Mouse (Mus musculus) hindbrain, embryonic 10.5 days (tissue): ENCODE measurements around the gene Hpcal1. TPM values are rescaled to one million over a fixed set of nuclear protein-coding genes. Genes with fewer than 3 reads are reported as not detected.

Source experiments
- DNase-seq: peaks from one replicate; pipeline ENCODE4 v3.0.0-alpha.2; 2017; ENCODE audit warnings: low spot score
- H3K27ac ChIP-seq: fragments of 300-500 bp; sonication (generic); 2 replicates; pipeline ENCODE4 v1.5.1; 2016; ENCODE audit warnings: mild to moderate bottlenecking, moderate library complexity
- H3K27me3 ChIP-seq: fragments of 300-500 bp; sonication (generic); 2 replicates; pipeline ENCODE4 v1.6.1; 2016; ENCODE audit warnings: mild to moderate bottlenecking; ENCODE audit not compliant: poor library complexity, insufficient read depth, severe bottlenecking
- H3K36me3 ChIP-seq: fragments of 300-500 bp; sonication (generic); 2 replicates; pipeline ENCODE4 v1.6.1; 2016; ENCODE audit warnings: mild to moderate bottlenecking, moderate library complexity
- H3K4me1 ChIP-seq: fragments of 300-500 bp; sonication (generic); replicated peaks from 2 replicates; pipeline ENCODE4 v1.6.1; 2016; ENCODE audit warnings: mild to moderate bottlenecking
- H3K4me3 ChIP-seq: fragments of 300-500 bp; sonication (generic); 2 replicates; pipeline ENCODE4 v1.5.1; 2016; ENCODE audit warnings: mild to moderate bottlenecking, moderate library complexity
- H3K9me3 ChIP-seq: fragments of 300-500 bp; sonication (generic); 2 replicates; pipeline ENCODE4 v1.6.1; 2016; ENCODE audit warnings: mild to moderate bottlenecking, moderate library complexity
- WGBS: fragments of 180-500 bp; shearing (Covaris S2); methylation state at CpG from one replicate; pipeline ENCODE4 v1.1.7; 2016; 5-methylcytosine and 5-hydroxymethylcytosine counted together
- polyA plus RNA-seq: library from polyadenylated mRNA; unstranded; fragments of >200 nt; fragmentation: Nextera tagmentation; extraction: Ambion mirVana; gene quantifications from 2 replicates; pipeline ENCODE4 v1.2.1, GENCODE M21; 2016

Gene Hpcal1
- polyA plus RNA-seq, 1 experiment from 2014 or later, result 39.9 TPM

GRCm38 (mm10) chr12:17691891-17692321 lies 1.2 kb downstream of the Hpcal1 start:
- WGBS, result under 1% methylated on average over 23 of the region's 23 CpGs
- no peaks in the 10 kb centered on the region for H3K36me3 ChIP-seq
- peak overlapping the region; percentile 90 for H3K27ac ChIP-seq
- peak; percentile 47 for DNase-seq
- peak overlapping the region; percentile 75 for H3K4me3 ChIP-seq
- peaks cover 52% of the 10 kb centered on the region for H3K4me1 ChIP-seq
- H3K27me3 ChIP-seq, result no peaks in the 10 kb centered on the region; the same call in 1 of the 2 replicates
- no peaks in the 10 kb centered on the region for H3K9me3 ChIP-seq

- no peaks in the 10 kb centered on the region for H3K36me3 ChIP-seq
- WGBS, result 34% methylated on average over 5 of the region's 5 CpGs
- no peaks in the 10 kb centered on the region for H3K9me3 ChIP-seq
- peaks cover 56% of the 10 kb centered on the region for H3K4me1 ChIP-seq
- peak overlapping the region; percentile 75 for H3K4me3 ChIP-seq
- DNase-seq, result no peak
- H3K27ac ChIP-seq, result peak overlapping the region; percentile 90
- H3K27me3 ChIP-seq, result no peaks in the 10 kb centered on the region; the same call in 1 of the 2 replicates
Observed at GRCm38 (mm10) chr12:17692356-17692755, 1.7 kb downstream of the Hpcal1 start.

- no peaks in the 10 kb centered on the region for H3K36me3 ChIP-seq
- H3K4me1 ChIP-seq, result peaks cover 62% of the 10 kb centered on the region
- H3K9me3 ChIP-seq, result no peaks in the 10 kb centered on the region
- H3K4me3 ChIP-seq, result no peak overlapping the region
- 82% methylated on average over 4 of the region's 4 CpGs for WGBS
- H3K27me3 ChIP-seq, result no peaks in the 10 kb centered on the region; the same call in 1 of the 2 replicates
- no peak overlapping the region for H3K27ac ChIP-seq
- DNase-seq, result no peak
Observed at GRCm38 (mm10) chr12:17692953-17693352, 2.3 kb downstream of the Hpcal1 start.

- no peak for DNase-seq
- Histone ChIP-seq H3K36me3 (no peaks in the 10 kb centered on the region), H3K4me1 (peaks cover 73% of the 10 kb centered on the region), H3K4me3 (no peak overlapping the region), H3K9me3 (no peaks in the 10 kb centered on the region), H3K27me3 (no peaks in the 10 kb centered on the region; the same call in 1 of the 2 replicates), H3K27ac (no peak overlapping the region)
- WGBS, result 83% methylated on average over 1 of the region's 1 CpGs
Observed at GRCm38 (mm10) chr12:17694589-17695115, 4.0 kb downstream of the Hpcal1 start.

- 89% methylated on average over 7 of the region's 7 CpGs for WGBS
- no peak overlapping the region for H3K27ac ChIP-seq
- no peak overlapping the region for H3K4me3 ChIP-seq
- no peaks in the 10 kb centered on the region for H3K36me3 ChIP-seq
- H3K4me1 ChIP-seq, result peaks cover 78% of the 10 kb centered on the region
- H3K27me3 ChIP-seq, result no peaks in the 10 kb centered on the region; the same call in 1 of the 2 replicates
- no peaks in the 10 kb centered on the region for H3K9me3 ChIP-seq
- DNase-seq, result no peak
Observed at GRCm38 (mm10) chr12:17696395-17696794, 5.7 kb downstream of the Hpcal1 start.

- Histone ChIP-seq H3K27ac (peak overlapping the region; percentile 67), H3K4me3 (no peak overlapping the region)
- DNase-seq, result no peak
Observed at GRCm38 (mm10) chr12:17698934-17699333, 8.3 kb downstream of the Hpcal1 start.

GRCm38 (mm10) chr12:17699480-17699879 lies 8.8 kb downstream of the Hpcal1 start:
- Histone ChIP-seq H3K36me3 (no peaks in the 10 kb centered on the region), H3K4me3 (no peak overlapping the region), H3K27me3 (no peaks in the 10 kb centered on the region), H3K4me1 (peaks cover 63% of the 10 kb centered on the region), H3K9me3 (no peaks in the 10 kb centered on the region), H3K27ac (peak overlapping the region; percentile 76)
- WGBS, result 72% methylated on average over 1 of the region's 1 CpGs
- DNase-seq, result peak; percentile 36

More at GRCm38 (mm10) chr12:17698934-17699333, 8.3 kb downstream of the Hpcal1 start:
- H3K27me3 ChIP-seq, result no peaks in the 10 kb centered on the region
- 54% methylated on average over 4 of the region's 4 CpGs for WGBS
- no peaks in the 10 kb centered on the region for H3K36me3 ChIP-seq
- peaks cover 63% of the 10 kb centered on the region for H3K4me1 ChIP-seq
- H3K9me3 ChIP-seq, result no peaks in the 10 kb centered on the region

- Histone ChIP-seq H3K27ac (no peak overlapping the region), H3K9me3 (no peaks in the 10 kb centered on the region), H3K36me3 (no peaks in the 10 kb centered on the region), H3K4me3 (no peak overlapping the region), H3K27me3 (no peaks in the 10 kb centered on the region), H3K4me1 (peaks cover 53% of the 10 kb centered on the region)
- DNase-seq, result no peak
- WGBS, result 66% methylated on average over 5 of the region's 5 CpGs
Observed at GRCm38 (mm10) chr12:17701131-17701720, 10.6 kb downstream of the Hpcal1 start.

GRCm38 (mm10) chr12:17701795-17702194 lies 11.1 kb downstream of the Hpcal1 start:
- Histone ChIP-seq H3K4me1 (peaks cover 53% of the 10 kb centered on the region), H3K27ac (no peak overlapping the region; the same call in 1 of the 2 replicates), H3K4me3 (no peak overlapping the region), H3K9me3 (no peaks in the 10 kb centered on the region), H3K27me3 (no peaks in the 10 kb centered on the region), H3K36me3 (no peaks in the 10 kb centered on the region)
- 78% methylated on average over 2 of the region's 2 CpGs for WGBS
- no peak for DNase-seq

GRCm38 (mm10) chr12:17702257-17702943 lies 11.7 kb downstream of the Hpcal1 start:
- Histone ChIP-seq H3K4me3 (no peak overlapping the region), H3K36me3 (no peaks in the 10 kb centered on the region), H3K27me3 (no peaks in the 10 kb centered on the region), H3K9me3 (no peaks in the 10 kb centered on the region), H3K4me1 (peaks cover 50% of the 10 kb centered on the region), H3K27ac (no peak overlapping the region)
- no peak for DNase-seq
- 76% methylated on average over 9 of the region's 9 CpGs for WGBS

GRCm38 (mm10) chr12:17702944-17703335 lies 12.3 kb downstream of the Hpcal1 start:
- H3K36me3 ChIP-seq, result no peaks in the 10 kb centered on the region
- H3K27ac ChIP-seq, result no peak overlapping the region
- peaks cover 45% of the 10 kb centered on the region for H3K4me1 ChIP-seq
- no peaks in the 10 kb centered on the region for H3K9me3 ChIP-seq
- H3K27me3 ChIP-seq, result no peaks in the 10 kb centered on the region
- H3K4me3 ChIP-seq, result no peak overlapping the region
- no peak for DNase-seq
- 88% methylated on average over 6 of the region's 6 CpGs for WGBS

- WGBS, result 94% methylated on average over 3 of the region's 3 CpGs
- no peak overlapping the region for H3K4me3 ChIP-seq
- no peaks in the 10 kb centered on the region for H3K27me3 ChIP-seq
- no peaks in the 10 kb centered on the region for H3K9me3 ChIP-seq
- no peak for DNase-seq
- H3K36me3 ChIP-seq, result no peaks in the 10 kb centered on the region
- peaks cover 41% of the 10 kb centered on the region for H3K4me1 ChIP-seq
- no peak overlapping the region for H3K27ac ChIP-seq
Observed at GRCm38 (mm10) chr12:17703866-17704265, 13.2 kb downstream of the Hpcal1 start.

- H3K36me3 ChIP-seq, result no peaks in the 10 kb centered on the region
Observed at GRCm38 (mm10) chr12:17707472-17707871, 16.8 kb downstream of the Hpcal1 start.

More at GRCm38 (mm10) chr12:17707472-17707871, 16.8 kb downstream of the Hpcal1 start:
- Histone ChIP-seq H3K27ac (no peak overlapping the region), H3K4me1 (peaks cover 45% of the 10 kb centered on the region), H3K4me3 (no peak overlapping the region), H3K9me3 (no peaks in the 10 kb centered on the region), H3K27me3 (no peaks in the 10 kb centered on the region)
- DNase-seq, result no peak
